Mouse (Mus musculus): ENCODE measurements around the gene Nfkbie.

DNA sequence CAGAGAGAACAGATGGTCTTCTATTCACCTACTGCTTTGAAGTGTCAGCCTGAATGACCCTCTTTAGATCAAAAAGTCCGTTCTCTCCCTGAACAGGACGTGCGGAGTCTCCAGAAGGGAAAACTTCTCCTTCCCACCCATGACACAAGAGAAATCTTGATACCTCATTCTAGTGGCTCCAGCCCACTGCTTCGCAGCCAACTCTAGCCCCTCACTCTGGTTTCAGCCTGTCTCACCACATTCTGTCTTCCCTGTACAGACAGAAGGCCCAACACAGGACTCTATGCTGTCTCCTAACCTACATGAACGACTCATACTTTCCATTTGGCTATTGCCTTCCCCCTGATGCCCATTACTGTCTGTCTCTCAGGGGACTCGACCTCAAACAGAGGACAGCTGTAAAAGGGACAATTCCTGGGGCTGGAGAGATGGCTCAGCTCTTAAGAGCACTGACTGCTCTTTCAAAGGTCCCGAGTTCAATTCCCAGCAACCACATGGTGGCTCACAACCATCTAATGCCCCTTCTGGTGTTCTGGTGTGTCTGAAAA is 4.2 kb upstream of the Nfkbie start:
- TF ChIP-seq CTCF (conservative IDR thresholded peaks at IDR 0.05; ENCODE audit: low read length) (no peak), POU5F1 (IDR thresholded peaks at IDR 0.05; ENCODE audit: borderline replicate concordance, low read length) (no peak)
